Mouse (Mus musculus) heart, postnatal 36 days (tissue): Measurements from ENCODE around the gene Abca2. TPM values are rescaled to one million over a fixed set of nuclear protein-coding genes. Genes with fewer than 3 reads are reported as not detected.

ENCODE experiments used
- DNase-seq, 2 experiments: peaks; one replicate each; pipeline ENCODE4 v3.0.0; 2021 to 2022
- intact Hi-C: fragments of 180-260 bp; cut with DNase I; formaldehyde crosslinking; loops from one replicate; pipeline ENCODE4 v1.15.1; 2025
- total RNA-seq, 2 experiments: library from RNA; stranded (reverse); gene quantifications; 2 replicates each; pipeline ENCODE4 v1.2.3; 2021

Gene Abca2
- total RNA-seq, 2 experiments from 2014 or later: 35.5 to 39.9 TPM

- intact Hi-C loops: no loop called here
- DNase-seq: no peak
Observed at GRCm38 (mm10) chr2:25457022-25457896, 28.8 kb downstream of the Abca2 start.

- intact Hi-C loops: no loop called here
- peak; percentile 40 to 51 for DNase-seq
Observed at GRCm38 (mm10) chr2:25458911-25459310, 30.4 kb downstream of the Abca2 start.

GRCm38 (mm10) chr2:25460135-25460534, 31.6 kb downstream of the Abca2 start:
- DNase-seq: no peak
- intact Hi-C loops: loop anchor here (2.0 kb wide), 1 partner anchor 29 kb away; no protein-coding TSS in a partner anchor

GRCm38 (mm10) chr2:25460551-25461309, 32.2 kb downstream of the Abca2 start, which contains the start of gene Paxx:
TSS of gene Paxx (minus strand) at chr2:25461094.
- intact Hi-C loops: loop anchor here (2.0 kb wide), 1 partner anchor 30 kb away; no protein-coding TSS in a partner anchor
- peak; percentile 88 to 90 for DNase-seq

- DNase-seq: no peak
- intact Hi-C loops: loop anchor here (2.0 kb wide), 1 partner anchor 31 kb away; no protein-coding TSS in a partner anchor
Observed at GRCm38 (mm10) chr2:25461407-25461806, 32.9 kb downstream of the Abca2 start.

- intact Hi-C loops: loop anchor here (2.0 kb wide), 1 partner anchor 37 kb away; the partner anchor contains the start of genes C8g and Fbxw5
- no peak for DNase-seq
Observed at GRCm38 (mm10) chr2:25463630-25464029, 35.1 kb downstream of the Abca2 start.

- no peak for DNase-seq
- intact Hi-C loops: loop anchor here (2.0 kb wide), 1 partner anchor 36 kb away; the partner anchor contains the start of genes C8g and Fbxw5
Observed at GRCm38 (mm10) chr2:25465256-25465655, 36.8 kb downstream of the Abca2 start.

- intact Hi-C loops: loop anchor here (2.0 kb wide), 1 partner anchor 35 kb away; the partner anchor contains the start of genes C8g and Fbxw5
- DNase-seq: no peak
Observed at GRCm38 (mm10) chr2:25465816-25466635, 37.5 kb downstream of the Abca2 start.

GRCm38 (mm10) chr2:25467606-25468303, 39.3 kb downstream of the Abca2 start:
- intact Hi-C loops: no loop called here
- no peak for DNase-seq

GRCm38 (mm10) chr2:25468962-25469915, 40.7 kb downstream of the Abca2 start:
- DNase-seq: peak in 1 of 2 experiments; percentile 42
- intact Hi-C loops: no loop called here

- intact Hi-C loops: no loop called here
- no peak for DNase-seq
Observed at GRCm38 (mm10) chr2:25469969-25470368, 41.5 kb downstream of the Abca2 start, which contains the start of gene Ptgds. TSS of gene Ptgds (minus strand) at chr2:25470046.

GRCm38 (mm10) chr2:25472550-25472949, 44.0 kb downstream of the Abca2 start:
- no peak for DNase-seq
- intact Hi-C loops: no loop called here

- intact Hi-C loops: no loop called here
- no peak for DNase-seq
Observed at GRCm38 (mm10) chr2:25477541-25477940, 49.0 kb downstream of the Abca2 start.

GRCm38 (mm10) chr2:25477967-25478675, 49.6 kb downstream of the Abca2 start:
- intact Hi-C loops: no loop called here
- DNase-seq: peak; percentile 45 to 47

GRCm38 (mm10) chr2:25479551-25480311, 51.2 kb downstream of the Abca2 start:
- DNase-seq: no peak
- intact Hi-C loops: no loop called here

GRCm38 (mm10) chr2:25480541-25480940, 52.0 kb downstream of the Abca2 start:
- DNase-seq: no peak
- intact Hi-C loops: no loop called here

- peak in 1 of 2 experiments; percentile 47 for DNase-seq
- intact Hi-C loops: loop anchor here (2.0 kb wide), 1 partner anchor 58 kb away; no protein-coding TSS in a partner anchor
Observed at GRCm38 (mm10) chr2:25482969-25483368, 54.5 kb downstream of the Abca2 start.
